Mouse (Mus musculus): ENCODE results near the gene Olfr135. TPM values are rescaled to one million over a fixed set of nuclear protein-coding genes. Genes with fewer than 3 reads are reported as not detected.

Olfr135 gene
- not detected for polyA plus RNA-seq (2015; fragmentation: Illumina TruSeq; extraction: RNeasy Lipid Tissue Mini Kit (QIAGEN cat#74804); ENCODE audit: insufficient read depth, low read depth, low replicate concordance)

GRCm38 (mm10) chr17:38204035-38204434 is at the start of gene Olfr135:
Olfr135 (plus strand) TSS chr17:38204335.

GRCm38 (mm10) chr17:38171088-38171487 is 33.0 kb upstream of the Olfr135 start, which contains the start of gene Olfr134:
Olfr134 (plus strand) TSS chr17:38171388.

Other genes starting within 250 kb of the Olfr135 start
- gene Olfr129, start 144.3 kb upstream of the Olfr135 start, polyA plus RNA-seq (2015; fragmentation: Illumina TruSeq; extraction: RNeasy Lipid Tissue Mini Kit (QIAGEN cat#74804); ENCODE audit: insufficient read depth, low read depth, low replicate concordance): not detected
- not detected for gene Olfr130, start 140.4 kb upstream of the Olfr135 start, polyA plus RNA-seq (2015; fragmentation: Illumina TruSeq; extraction: RNeasy Lipid Tissue Mini Kit (QIAGEN cat#74804); ENCODE audit: insufficient read depth, low read depth, low replicate concordance)
- not detected for gene Olfr131, start 115.6 kb upstream of the Olfr135 start, polyA plus RNA-seq (2015; fragmentation: Illumina TruSeq; extraction: RNeasy Lipid Tissue Mini Kit (QIAGEN cat#74804); ENCODE audit: insufficient read depth, low read depth, low replicate concordance)
- not detected for gene Olfr132, start 69.8 kb upstream of the Olfr135 start, polyA plus RNA-seq (2015; fragmentation: Illumina TruSeq; extraction: RNeasy Lipid Tissue Mini Kit (QIAGEN cat#74804); ENCODE audit: insufficient read depth, low read depth, low replicate concordance)
- gene Olfr133, start 59.1 kb upstream of the Olfr135 start, polyA plus RNA-seq (2015; fragmentation: Illumina TruSeq; extraction: RNeasy Lipid Tissue Mini Kit (QIAGEN cat#74804); ENCODE audit: insufficient read depth, low read depth, low replicate concordance): not detected
- not detected for gene Olfr134, start 32.9 kb upstream of the Olfr135 start, polyA plus RNA-seq (2015; fragmentation: Illumina TruSeq; extraction: RNeasy Lipid Tissue Mini Kit (QIAGEN cat#74804); ENCODE audit: insufficient read depth, low read depth, low replicate concordance)
- gene Olfr138, start 56.7 kb downstream of the Olfr135 start, polyA plus RNA-seq (2015; fragmentation: Illumina TruSeq; extraction: RNeasy Lipid Tissue Mini Kit (QIAGEN cat#74804); ENCODE audit: insufficient read depth, low read depth, low replicate concordance): not detected
- gene Olfr137, start 103.2 kb downstream of the Olfr135 start, polyA plus RNA-seq (2015; fragmentation: Illumina TruSeq; extraction: RNeasy Lipid Tissue Mini Kit (QIAGEN cat#74804); ENCODE audit: insufficient read depth, low read depth, low replicate concordance): not detected
- gene Olfr136, start 125.5 kb downstream of the Olfr135 start, polyA plus RNA-seq (2015; fragmentation: Illumina TruSeq; extraction: RNeasy Lipid Tissue Mini Kit (QIAGEN cat#74804); ENCODE audit: insufficient read depth, low read depth, low replicate concordance): not detected
- gene Esp36, start 215.8 kb downstream of the Olfr135 start, polyA plus RNA-seq (2015; fragmentation: Illumina TruSeq; extraction: RNeasy Lipid Tissue Mini Kit (QIAGEN cat#74804); ENCODE audit: insufficient read depth, low read depth, low replicate concordance): not detected